Mouse (Mus musculus) CH12.LX (cell line): Measurements from ENCODE around the gene Dip2b. TPM values are rescaled to one million over a fixed set of nuclear protein-coding genes. Genes with fewer than 3 reads are reported as not detected.
A peak's percentile ranks its signal among the peaks of the same experiment; 100 is the strongest.

Source experiments
- DNase-seq: peaks from one replicate; pipeline ENCODE4 v3.0.0-alpha.2; 2013; ENCODE audit errors: extremely low read depth
- H3K27ac ChIP-seq: 2 replicates; pipeline ENCODE4 v1.5.1; 2012; ENCODE audit warnings: low read depth, mild to moderate bottlenecking, control low read depth, moderate library complexity; ENCODE audit not compliant: insufficient read depth
- H3K27me3 ChIP-seq: replicated peaks from 2 replicates; pipeline ENCODE3; 2012; ENCODE audit warnings: inconsistent platforms
- H3K36me3 ChIP-seq, 2 experiments: replicated peaks in 1 of 2; 2 replicates each; pipeline versions ENCODE3 to v1.6.1; 2012; ENCODE audit warnings: inconsistent platforms in 1 of 2, low read length in 1 of 2, mild to moderate bottlenecking in 1 of 2, mixed read lengths in 1 of 2, moderate library complexity in 1 of 2; ENCODE audit not compliant: control insufficient read depth in 1 of 2, insufficient read depth in 1 of 2
- H3K4me1 ChIP-seq, 2 experiments: 2 replicates each; pipeline ENCODE4 v1.6.1; 2012; ENCODE audit warnings: inconsistent platforms in 1 of 2, moderate library complexity in 1 of 2; ENCODE audit not compliant: insufficient read depth in 2 of 2, control insufficient read depth in 1 of 2
- H3K4me2 ChIP-seq: 2 replicates; pipeline ENCODE4 v1.6.1; 2012; ENCODE audit warnings: low read depth, mild to moderate bottlenecking, control low read depth; ENCODE audit not compliant: poor library complexity, insufficient read depth, severe bottlenecking
- H3K4me3 ChIP-seq, 3 experiments: fragments of 150-350 bp in 1 of 3; sonication (generic) in 1 of 3; replicated peaks in 1 of 3; 2 replicates each; pipeline versions ENCODE3 to v1.5.1; 2011 to 2012; ENCODE audit warnings: low read depth in 2 of 3, low read length in 2 of 3, mild to moderate bottlenecking in 2 of 3, moderate library complexity in 2 of 3, control low read depth in 1 of 3, improper control_type of control experiment in 1 of 3, inconsistent platforms in 1 of 3, mixed read lengths in 1 of 3; ENCODE audit not compliant: poor library complexity in 1 of 3
- H3K79me2 ChIP-seq: replicated peaks from 2 replicates; pipeline ENCODE4 v1.6.1; 2012; ENCODE audit warnings: mild to moderate bottlenecking, moderate library complexity; ENCODE audit not compliant: control insufficient read depth, poor library complexity, insufficient read depth, severe bottlenecking; ENCODE audit errors: extremely low read depth
- H3K9ac ChIP-seq: 2 replicates; pipeline ENCODE4 v1.6.1; 2012; ENCODE audit warnings: low read depth, mild to moderate bottlenecking, control low read depth, moderate library complexity; ENCODE audit not compliant: insufficient read depth
- H3K9me3 ChIP-seq: replicated peaks from 2 replicates; pipeline ENCODE3; 2012; ENCODE audit warnings: low read length, inconsistent platforms, mixed read lengths
- BHLHE40 ChIP-seq: IDR thresholded peaks from 2 replicates; pipeline ENCODE4 v1.6.1; 2011; ENCODE audit warnings: mild to moderate bottlenecking, low read depth, low read length, improper control_type of control experiment
- CHD1 ChIP-seq: IDR thresholded peaks from 2 replicates; pipeline ENCODE4 v1.6.1; 2012; ENCODE audit warnings: low read depth, low read length, improper control_type of control experiment, inconsistent platforms
- CHD2 ChIP-seq: IDR thresholded peaks from 2 replicates; pipeline ENCODE4 v1.6.1; 2011; ENCODE audit warnings: low read length, improper control_type of control experiment
- CTCF ChIP-seq, 2 experiments: IDR thresholded peaks in 1 of 2; conservative IDR thresholded peaks in 1 of 2; 2 replicates each; pipeline ENCODE4 v1.5.1; 2011 to 2012; ENCODE audit warnings: low read depth in 2 of 2, low read length in 2 of 2, improper control_type of control experiment in 1 of 2, inconsistent platforms in 1 of 2, mild to moderate bottlenecking in 1 of 2, moderate library complexity in 1 of 2
- E2F4 ChIP-seq: IDR thresholded peaks from 2 replicates; pipeline ENCODE4 v1.6.1; 2011; ENCODE audit warnings: low read depth, low read length, improper control_type of control experiment; ENCODE audit not compliant: insufficient replicate concordance
- ELF1 ChIP-seq: IDR thresholded peaks from 2 replicates; pipeline ENCODE4 v1.6.1; 2014; ENCODE audit warnings: low read depth, mild to moderate bottlenecking, inconsistent platforms, low read length, improper control_type of control experiment
- EP300 ChIP-seq: IDR thresholded peaks from 2 replicates; pipeline ENCODE4 v1.6.1; 2011; ENCODE audit warnings: low read length, improper control_type of control experiment
- ETS1 ChIP-seq: conservative IDR thresholded peaks from 2 replicates; pipeline ENCODE4 v1.6.1; 2012; ENCODE audit warnings: low read depth, mild to moderate bottlenecking, inconsistent platforms, low read length, improper control_type of control experiment, moderate library complexity
- GABPA ChIP-seq: IDR thresholded peaks from 2 replicates; pipeline ENCODE4 v1.6.1; 2012; ENCODE audit warnings: low read depth, low read length, improper control_type of control experiment, inconsistent platforms; ENCODE audit not compliant: insufficient replicate concordance
- HCFC1 ChIP-seq: IDR thresholded peaks from 2 replicates; pipeline ENCODE4 v1.6.1; 2012; ENCODE audit warnings: low read depth, mild to moderate bottlenecking, inconsistent platforms, low read length, improper control_type of control experiment
- IRF4 ChIP-seq: IDR thresholded peaks from 2 replicates; pipeline ENCODE4 v1.6.1; 2014; ENCODE audit warnings: low read depth, mild to moderate bottlenecking, inconsistent platforms, low read length, improper control_type of control experiment
- JUN ChIP-seq: IDR thresholded peaks from 2 replicates; pipeline ENCODE4 v1.6.1; 2011; ENCODE audit warnings: low read depth, mild to moderate bottlenecking, low read length, improper control_type of control experiment, moderate library complexity; ENCODE audit not compliant: insufficient read depth
- JUND ChIP-seq: conservative IDR thresholded peaks from 2 replicates; pipeline ENCODE4 v1.6.1; 2011; ENCODE audit warnings: low read depth, low read length, improper control_type of control experiment
- MAX ChIP-seq: IDR thresholded peaks from 2 replicates; pipeline ENCODE4 v1.6.1; 2011; ENCODE audit warnings: low read length, improper control_type of control experiment
- MAZ ChIP-seq: IDR thresholded peaks from 2 replicates; pipeline ENCODE4 v1.6.1; 2012; ENCODE audit warnings: low read depth, mild to moderate bottlenecking, inconsistent platforms, low read length, improper control_type of control experiment, moderate library complexity
- MYC ChIP-seq: IDR thresholded peaks from 2 replicates; pipeline ENCODE4 v1.6.1; 2011; ENCODE audit warnings: low read depth, mild to moderate bottlenecking, improper control_type of control experiment, low read length
- NELFE ChIP-seq: IDR thresholded peaks from 2 replicates; pipeline ENCODE4 v1.6.1; 2011; ENCODE audit warnings: low read depth, low read length, improper control_type of control experiment
- NRF1 ChIP-seq: IDR thresholded peaks from 2 replicates; pipeline ENCODE4 v1.6.1; 2014; ENCODE audit warnings: low read depth, mild to moderate bottlenecking, inconsistent platforms, low read length, improper control_type of control experiment, moderate library complexity
- PAX5 ChIP-seq: IDR thresholded peaks from 2 replicates; pipeline ENCODE4 v1.6.1; 2012; ENCODE audit warnings: low read length, inconsistent platforms, mixed read lengths
- POLR2A ChIP-seq: IDR thresholded peaks from 2 replicates; pipeline ENCODE4 v1.6.1; 2011; ENCODE audit warnings: low read depth, mild to moderate bottlenecking, improper control_type of control experiment, low read length
- POLR2AphosphoS2 ChIP-seq: IDR thresholded peaks from 2 replicates; pipeline ENCODE4 v1.6.1; 2011; ENCODE audit warnings: low read depth, low read length, improper control_type of control experiment
- RCOR1 ChIP-seq: conservative IDR thresholded peaks from 2 replicates; pipeline ENCODE4 v1.6.1; 2012; ENCODE audit warnings: low read depth, mild to moderate bottlenecking, inconsistent platforms, low read length, improper control_type of control experiment
- SIN3A ChIP-seq: IDR thresholded peaks from 2 replicates; pipeline ENCODE4 v1.6.1; 2012; ENCODE audit warnings: low read length, improper control_type of control experiment, inconsistent platforms
- SMC3 ChIP-seq: IDR thresholded peaks from 2 replicates; pipeline ENCODE4 v1.6.1; 2011; ENCODE audit warnings: low read depth, low read length, improper control_type of control experiment
- TBP ChIP-seq: conservative IDR thresholded peaks from 2 replicates; pipeline ENCODE4 v1.6.1; 2011; ENCODE audit warnings: low read depth, low read length, improper control_type of control experiment
- UBTF ChIP-seq: IDR thresholded peaks from 2 replicates; pipeline ENCODE4 v1.6.1; 2012; ENCODE audit warnings: low read depth, mild to moderate bottlenecking, inconsistent platforms, low read length, improper control_type of control experiment, moderate library complexity
- USF1 ChIP-seq: IDR thresholded peaks from 2 replicates; pipeline ENCODE4 v1.6.1; 2014; ENCODE audit warnings: low read depth, mild to moderate bottlenecking, inconsistent platforms, low read length, improper control_type of control experiment
- USF2 ChIP-seq: conservative IDR thresholded peaks from 2 replicates; pipeline ENCODE4 v1.6.1; 2011; ENCODE audit warnings: low read depth, low read length, improper control_type of control experiment
- ZC3H11A ChIP-seq: IDR thresholded peaks from 2 replicates; pipeline ENCODE4 v1.6.1; 2012; ENCODE audit warnings: low read depth, mild to moderate bottlenecking, inconsistent platforms, low read length, improper control_type of control experiment
- ZKSCAN1 ChIP-seq: IDR thresholded peaks from 2 replicates; pipeline ENCODE4 v1.6.1; 2012; ENCODE audit warnings: low read depth, inconsistent platforms, low read length, improper control_type of control experiment, borderline replicate concordance
- ZMIZ1 ChIP-seq: IDR thresholded peaks from 2 replicates; pipeline ENCODE4 v1.6.1; 2012; ENCODE audit warnings: low read depth, mild to moderate bottlenecking, inconsistent platforms, low read length, improper control_type of control experiment
- ZNF384 ChIP-seq: IDR thresholded peaks from 2 replicates; pipeline ENCODE4 v1.6.1; 2012; ENCODE audit warnings: low read depth, low read length, improper control_type of control experiment, inconsistent platforms
- dilution Hi-C: fragments of 300-500 bp; cut with MboI; formaldehyde crosslinking; loops from 2 replicates; pipeline ENCODE4 v1.14.3; 2020; ENCODE audit warnings: low sequenced_read_pairs; ENCODE audit not compliant: extremely low pct_unique_long_range_greater_than_20kb, extremely low pct_ligation_motif_present
- in situ Hi-C: fragments of 300-500 bp; cut with MboI; formaldehyde crosslinking; loops from 3 replicates; pipeline ENCODE4 v1.14.3; 2019; ENCODE audit warnings: low sequenced_read_pairs, low pct_ligation_motif_present, low pct_unique_long_range_greater_than_20kb, mixed read lengths
- polyA plus RNA-seq: library from polyadenylated mRNA; unstranded; fragments of >175 nt; gene quantifications from 2 replicates; pipeline ENCODE4 v1.2.1, GENCODE M21; 2012; ENCODE audit warnings: low read depth; ENCODE audit not compliant: insufficient read length
- total RNA-seq, 2 experiments: library from RNA; depleted of rRNA; stranded (reverse); fragments of 300-350 nt in 1 of 2; fragments of >200 nt in 1 of 2; gene quantifications; 2 replicates each; pipeline ENCODE4 v1.2.3; 2012 to 2014

The Dip2b gene
- total and polyA plus RNA-seq, 3 experiments, result 15.7 to 18.2 (median 16.7) TPM

- in situ Hi-C loops, result no loop called here
- Histone ChIP-seq H3K36me3 (peaks cover 25 to 50% of the 10 kb centered on the region in 2 experiments), H3K27ac (no peak overlapping the region), H3K4me3 (no peak overlapping the region), H3K79me2 (no peaks in the 10 kb centered on the region), H3K4me2 (no peak overlapping the region), H3K27me3 (no peaks in the 10 kb centered on the region), H3K9ac (no peak overlapping the region), H3K4me1 (peaks cover 16 to 49% of the 10 kb centered on the region in 2 experiments), H3K9me3 (no peaks in the 10 kb centered on the region)
- no peak for DNase-seq
- TF ChIP-seq JUN, result no peak
- no peak for TF ChIP-seq MAX
- no peak for TF ChIP-seq E2F4
- no peak for TF ChIP-seq SMC3
- TF ChIP-seq USF2, result no peak
- TF ChIP-seq NELFE, result no peak
- TF ChIP-seq MYC, result no peak
- TF ChIP-seq ZC3H11A, result no peak
- no peak for TF ChIP-seq ELF1
- no peak for TF ChIP-seq GABPA
- no peak for TF ChIP-seq HCFC1
- no peak for TF ChIP-seq TBP
- TF ChIP-seq IRF4, result no peak
- no peak for TF ChIP-seq BHLHE40
- TF ChIP-seq ZMIZ1, result no peak
- TF ChIP-seq CTCF (conservative IDR thresholded peaks at IDR 0.05 in 1 of 2, IDR thresholded peaks at IDR 0.05 in 1 of 2; ENCODE audit: low read depth in 2 of 2, low read length in 2 of 2), result no peak
- TF ChIP-seq RCOR1, result no peak
- TF ChIP-seq ZNF384, result no peak
- no peak for TF ChIP-seq ZKSCAN1
- TF ChIP-seq POLR2AphosphoS2, result no peak
- dilution Hi-C loops, result no loop called here
Observed at GRCm38 (mm10) chr15:100152321-100152720, 113.9 kb downstream of the Dip2b start.

GRCm38 (mm10) chr15:100153024-100153423 is 114.6 kb downstream of the Dip2b start:
- Histone ChIP-seq H3K27ac (no peak overlapping the region), H3K4me1 (peaks cover 16 to 49% of the 10 kb centered on the region in 2 experiments), H3K4me2 (no peak overlapping the region), H3K9me3 (no peaks in the 10 kb centered on the region), H3K27me3 (no peaks in the 10 kb centered on the region), H3K4me3 (no peak overlapping the region), H3K36me3 (peaks cover 28 to 56% of the 10 kb centered on the region in 2 experiments), H3K9ac (no peak overlapping the region), H3K79me2 (no peaks in the 10 kb centered on the region)
- peak; percentile 74 for DNase-seq
- dilution Hi-C loops (no loop called here), in situ Hi-C loops (no loop called here)
- TF ChIP-seq ETS1, result peak; percentile 67
- no peak for TF ChIP-seq CTCF (conservative IDR thresholded peaks at IDR 0.05 in 1 of 2, IDR thresholded peaks at IDR 0.05 in 1 of 2; ENCODE audit: low read depth in 2 of 2, low read length in 2 of 2)
- TF ChIP-seq NRF1, result no peak
- no peak for TF ChIP-seq NELFE
- TF ChIP-seq GABPA, result no peak
- TF ChIP-seq HCFC1, result no peak
- TF ChIP-seq SIN3A, result no peak
- TF ChIP-seq CHD1, result no peak
- 0 out of 2 replicates have a peak, but pooled peaks have one; percentile 37 for TF ChIP-seq ZNF384
- TF ChIP-seq EP300, result peak; percentile 39; the same call in 1 of the 2 replicates
- TF ChIP-seq ZMIZ1, result no peak
- no peak for TF ChIP-seq POLR2A
- no peak for TF ChIP-seq USF1
- TF ChIP-seq POLR2AphosphoS2, result no peak
- no peak for TF ChIP-seq CHD2
- no peak for TF ChIP-seq USF2
- no peak for TF ChIP-seq PAX5
- no peak for TF ChIP-seq E2F4
- TF ChIP-seq MYC, result peak; percentile 16; the same call in 1 of the 2 replicates
- no peak for TF ChIP-seq UBTF
- TF ChIP-seq JUND, result no peak
- no peak for TF ChIP-seq MAZ
